Mouse (Mus musculus): ENCODE measurements at regions not wholly inside any gene's neighbourhood (a gene's known extent, or its start where the extent isn't known, plus 50 kb on each side); places are given as distances from the start of the nearest gene placed in this dataset.

GRCm38 (mm10) chr4:124510816-124511215, 99.8 kb downstream of the 3100002H09Rik start:
- TF ChIP-seq CTCF (IDR thresholded peaks at IDR 0.05) (no peak), EP300 (IDR thresholded peaks at IDR 0.05) (no peak)

Data from lung, postnatal 0 days (tissue).